Comparison of ENCODE assay signal across 14 mouse cellular contexts in genomic region chr8:108909035-108909434, GRCm38 (mm10).
DNase-seq lines count a peak whose midpoint lies in the region; ATAC-seq lines count a peak whose summit lies in the region.
"Had no signal": no experiment of that assay in that cellular context is flagged by ENCODE, and none has a peak within 500 bp of the region (broad histone marks: within the 10 kb centered on the region; RNA-seq: fewer than 3 reads in every experiment).

No protein-coding gene starts in this region.

- H3K4me1 ChIP-seq in forebrain, embryonic 11.5 days (replicated peaks; ENCODE audit: control insufficient read depth, insufficient read depth, low read length) = peaks cover 6% of the 10 kb centered on the region
- H3K4me1 ChIP-seq in forebrain, embryonic 10.5 days = peaks cover 54% of the 10 kb centered on the region
- H3K4me1 ChIP-seq in hindbrain, embryonic 12.5 days = peaks cover 67% of the 10 kb centered on the region
- H3K4me1 ChIP-seq in midbrain, embryonic 12.5 days = peaks cover 64% of the 10 kb centered on the region

- no peak overlapping the region for H3K4me2 ChIP-seq in forebrain, embryonic 11.5 days (ENCODE audit: low read depth, low read length, severe bottlenecking)
- no peak overlapping the region; the same call in 1 of the 2 replicates for H3K4me2 ChIP-seq in hindbrain, embryonic 12.5 days (replicated peaks)
- H3K4me2 ChIP-seq in midbrain, embryonic 12.5 days (replicated peaks) = peak overlapping the region; percentile 34

- no peak for ATAC-seq in forebrain, embryonic 11.5 days (replicated peaks; ENCODE audit: low FRiP score)
- no peak; the same call in 1 of the 2 replicates for ATAC-seq in hindbrain, embryonic 12.5 days (ENCODE audit: low FRiP score)
- ATAC-seq in midbrain, embryonic 12.5 days (ENCODE audit: low FRiP score, low read depth) = no peak
- ATAC-seq: intestine, embryonic 16.5 days had no signal

- no peaks in the 10 kb centered on the region; the same call in 1 of the 2 replicates for H3K27me3 ChIP-seq in forebrain, embryonic 11.5 days (ENCODE audit: control insufficient read depth, insufficient read depth, low read length)
- peaks cover 20% of the 10 kb centered on the region for H3K27me3 ChIP-seq in forebrain, embryonic 10.5 days (ENCODE audit: poor library complexity, severe bottlenecking)
- H3K27me3 ChIP-seq in hindbrain, embryonic 12.5 days = no peaks in the 10 kb centered on the region
- no peaks in the 10 kb centered on the region for H3K27me3 ChIP-seq in midbrain, embryonic 12.5 days

- 70% methylated on average over 9 of the region's 9 CpGs for WGBS in forebrain, embryonic 11.5 days
- 87% methylated on average over 9 of the region's 9 CpGs for WGBS in forebrain, embryonic 10.5 days
- 52% methylated on average over 9 of the region's 9 CpGs for WGBS in hindbrain, embryonic 12.5 days
- WGBS in midbrain, embryonic 12.5 days = 43% methylated on average over 9 of the region's 9 CpGs

- H3K27ac ChIP-seq in forebrain, embryonic 11.5 days (ENCODE audit: low read depth, low read length) = peak overlapping the region; percentile 14; the same call in 1 of the 2 replicates
- H3K27ac ChIP-seq in forebrain, embryonic 10.5 days = no peak overlapping the region
- H3K27ac ChIP-seq in hindbrain, embryonic 12.5 days = peak overlapping the region; percentile 89
- peak overlapping the region; percentile 90 for H3K27ac ChIP-seq in midbrain, embryonic 12.5 days (replicated peaks)
- H3K27ac ChIP-seq: heart, adult 2 months; kidney, postnatal 0 days had no signal

- no peaks in the 10 kb centered on the region for H3K9me3 ChIP-seq in forebrain, embryonic 11.5 days (ENCODE audit: control insufficient read depth, low read length)
- H3K9me3 ChIP-seq in forebrain, embryonic 10.5 days = no peaks in the 10 kb centered on the region
- no peaks in the 10 kb centered on the region for H3K9me3 ChIP-seq in hindbrain, embryonic 12.5 days (replicated peaks)
- H3K9me3 ChIP-seq in midbrain, embryonic 12.5 days = no peaks in the 10 kb centered on the region

- H3K9ac ChIP-seq in forebrain, embryonic 11.5 days (ENCODE audit: low read length) = no peak overlapping the region
- no peak overlapping the region for H3K9ac ChIP-seq in hindbrain, embryonic 12.5 days
- no peak overlapping the region; the same call in 1 of the 2 replicates for H3K9ac ChIP-seq in midbrain, embryonic 12.5 days (replicated peaks)

- no peak for DNase-seq in forebrain, embryonic 11.5 days (ENCODE audit: low spot score)
- no peak for DNase-seq in forebrain, embryonic 10.5 days (ENCODE audit: extremely low spot score, low spot score)
- DNase-seq in telencephalon, adult 2 months (ENCODE audit: low read depth, low spot score) = peak; percentile 57
- no peak for DNase-seq in spleen, postnatal 14 days (ENCODE audit: low spot score in 2 of 2)
- no peak for DNase-seq in testis, postnatal 10 days (ENCODE audit: low spot score)
- no peak for DNase-seq in frontal cortex, postnatal 25 days (ENCODE audit: low spot score in 2 of 2)
- DNase-seq: heart, adult 2 months; heart, postnatal 14 days; lung, postnatal 14 days had no signal

- H3K4me3 ChIP-seq in forebrain, embryonic 11.5 days (ENCODE audit: low read depth, low read length) = no peak overlapping the region
- no peak overlapping the region for H3K4me3 ChIP-seq in forebrain, embryonic 10.5 days
- no peak overlapping the region for H3K4me3 ChIP-seq in hindbrain, embryonic 12.5 days
- no peak overlapping the region for H3K4me3 ChIP-seq in midbrain, embryonic 12.5 days
- H3K4me3 ChIP-seq: erythroblast, embryonic 14.5 days; heart, adult 2 months had no signal

- H3K36me3 ChIP-seq in forebrain, embryonic 11.5 days (ENCODE audit: control insufficient read depth, insufficient read depth, low read length) = no peaks in the 10 kb centered on the region
- H3K36me3 ChIP-seq in forebrain, embryonic 10.5 days (replicated peaks) = 0 out of 2 replicates have a peak, but pooled peaks cover 8% of the 10 kb centered on the region
- H3K36me3 ChIP-seq in hindbrain, embryonic 12.5 days = no peaks in the 10 kb centered on the region
- no peaks in the 10 kb centered on the region for H3K36me3 ChIP-seq in midbrain, embryonic 12.5 days
